Mouse (Mus musculus) spleen, adult 18-20 months (tissue): ENCODE measurements around the gene Hoxb8.
A peak's percentile ranks its signal among the peaks of the same experiment; 100 is the strongest.

Experiments
- DNase-seq, 2 experiments: peaks; one replicate each; pipeline ENCODE4 v3.0.0; 2022; ENCODE audit warnings: mixed read lengths in 2 of 2

The Hoxb8 gene

DNA sequence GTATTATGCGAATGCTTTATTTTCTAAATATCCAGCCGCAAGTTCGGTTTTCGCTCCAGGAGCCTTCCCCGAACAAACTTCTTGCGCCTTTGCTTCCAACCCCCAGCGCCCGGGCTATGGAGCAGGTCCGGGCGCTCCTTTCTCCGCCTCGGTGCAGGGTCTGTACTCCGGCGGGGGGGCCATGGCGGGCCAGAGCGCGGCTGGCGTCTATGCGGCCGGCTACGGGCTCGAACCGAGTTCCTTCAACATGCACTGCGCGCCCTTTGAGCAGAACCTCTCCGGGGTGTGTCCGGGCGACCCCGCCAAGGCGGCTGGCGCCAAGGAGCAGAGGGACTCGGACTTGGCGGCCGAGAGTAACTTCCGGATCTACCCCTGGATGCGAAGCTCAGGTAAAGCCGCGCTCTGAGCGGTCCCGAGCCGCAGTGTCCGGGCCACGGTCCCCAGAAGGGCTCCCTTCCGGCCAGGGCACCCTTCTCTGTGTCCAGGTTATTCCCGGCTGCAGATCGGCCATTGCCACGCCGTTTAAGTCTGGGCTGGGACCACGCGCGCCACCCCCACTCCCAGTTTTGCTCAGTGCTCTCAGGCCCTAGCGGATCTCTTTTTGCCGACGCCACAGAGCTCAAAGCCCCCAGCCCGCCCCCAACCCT lies 5.2 kb downstream of the Hoxb8 start:
- DNase-seq, result peak in 1 of 2 experiments; percentile 22

DNA sequence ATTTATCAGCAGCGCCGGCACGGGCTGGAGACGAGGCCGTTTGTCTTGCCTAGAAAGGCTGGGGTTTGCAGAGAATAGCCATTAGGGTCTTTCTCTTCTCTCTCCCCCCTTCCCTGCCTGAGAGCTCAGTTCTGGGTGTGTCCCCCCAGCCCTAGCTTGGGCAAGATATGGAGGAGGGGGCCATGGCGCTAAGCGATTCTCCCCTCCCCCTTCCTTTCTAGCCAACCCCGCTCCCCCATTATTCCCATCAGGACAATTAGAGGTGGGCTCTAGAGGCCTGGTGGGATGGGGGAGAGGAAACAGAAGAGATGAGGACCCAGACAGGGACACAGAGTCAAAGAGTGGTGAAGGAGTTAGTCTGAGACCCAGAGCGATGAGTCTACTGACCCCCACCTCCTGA lies 5.7 kb downstream of the Hoxb8 start:
- no peak for DNase-seq

DNA sequence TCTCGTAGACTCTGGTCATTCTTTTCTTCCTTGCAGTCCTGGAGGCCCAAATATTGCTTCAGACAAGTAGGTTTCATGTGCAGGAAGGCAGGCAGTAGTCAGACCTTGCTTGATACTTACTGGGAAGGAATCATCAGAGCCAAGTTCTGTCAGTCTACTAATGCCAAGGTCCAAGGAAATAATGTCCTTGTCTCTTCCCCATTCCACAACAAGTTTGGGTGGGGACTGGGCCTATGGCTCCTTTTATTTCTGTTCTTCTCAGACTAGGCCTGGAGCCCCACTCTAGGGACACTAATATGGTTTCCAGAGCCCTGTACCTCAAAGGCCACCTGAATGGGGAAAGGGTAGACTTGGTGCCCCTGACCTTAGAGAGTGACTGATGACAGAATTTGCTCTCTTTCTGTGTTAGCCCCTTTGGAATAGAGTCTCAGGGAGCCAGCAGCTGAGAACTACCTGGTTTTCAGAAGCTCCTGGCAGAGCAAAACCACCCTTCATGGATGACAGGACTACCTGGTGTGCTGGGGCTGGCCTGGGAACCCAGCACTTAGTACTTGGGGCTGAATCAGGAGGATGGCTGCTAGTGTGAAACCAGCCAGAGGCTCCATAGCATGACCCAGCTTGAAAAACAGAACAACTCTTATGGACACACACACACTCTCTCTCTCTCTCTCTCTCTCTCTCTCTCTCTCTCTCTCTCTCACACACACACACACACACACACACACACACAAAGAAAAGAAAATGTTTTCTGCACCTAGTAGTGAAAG lies 6.9 kb downstream of the Hoxb8 start:
- no peak for DNase-seq

DNA sequence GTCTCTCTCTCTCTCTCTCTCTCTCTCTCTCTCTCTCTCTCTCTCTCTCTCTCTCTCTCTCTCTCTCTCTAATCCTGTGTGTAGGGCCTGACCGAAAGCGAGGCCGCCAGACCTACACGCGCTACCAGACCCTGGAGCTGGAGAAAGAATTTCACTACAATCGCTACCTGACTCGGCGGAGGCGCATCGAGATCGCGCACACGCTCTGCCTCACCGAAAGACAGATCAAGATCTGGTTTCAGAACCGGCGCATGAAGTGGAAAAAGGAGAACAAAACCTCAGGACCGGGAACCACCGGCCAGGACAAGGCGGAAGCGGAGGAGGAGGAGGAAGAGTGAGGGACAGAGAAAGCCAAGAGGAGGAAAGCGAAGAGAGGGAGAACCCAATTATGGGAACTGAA lies 7.6 kb downstream of the Hoxb8 start:
- no peak for DNase-seq

DNA sequence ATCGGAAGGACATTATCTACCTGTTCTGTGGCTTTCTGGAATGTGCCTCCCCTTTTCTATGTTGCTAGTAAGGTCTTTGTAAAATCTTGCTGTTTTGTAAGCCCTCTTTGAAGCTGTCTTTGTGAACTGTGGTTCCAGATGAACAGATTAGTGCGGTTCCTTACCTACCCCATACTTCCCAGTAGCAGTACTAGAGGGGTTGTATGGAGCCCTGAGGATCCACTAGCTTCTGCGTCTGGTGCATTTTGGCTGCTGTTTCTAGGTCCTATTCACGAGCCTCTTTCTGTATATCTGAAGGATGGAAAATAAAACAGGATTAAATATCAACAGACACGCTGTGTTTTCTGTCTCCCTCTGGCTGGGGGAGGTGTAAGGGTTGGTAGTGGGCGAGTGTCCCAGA lies 8.1 kb downstream of the Hoxb8 start:
- no peak for DNase-seq

DNA sequence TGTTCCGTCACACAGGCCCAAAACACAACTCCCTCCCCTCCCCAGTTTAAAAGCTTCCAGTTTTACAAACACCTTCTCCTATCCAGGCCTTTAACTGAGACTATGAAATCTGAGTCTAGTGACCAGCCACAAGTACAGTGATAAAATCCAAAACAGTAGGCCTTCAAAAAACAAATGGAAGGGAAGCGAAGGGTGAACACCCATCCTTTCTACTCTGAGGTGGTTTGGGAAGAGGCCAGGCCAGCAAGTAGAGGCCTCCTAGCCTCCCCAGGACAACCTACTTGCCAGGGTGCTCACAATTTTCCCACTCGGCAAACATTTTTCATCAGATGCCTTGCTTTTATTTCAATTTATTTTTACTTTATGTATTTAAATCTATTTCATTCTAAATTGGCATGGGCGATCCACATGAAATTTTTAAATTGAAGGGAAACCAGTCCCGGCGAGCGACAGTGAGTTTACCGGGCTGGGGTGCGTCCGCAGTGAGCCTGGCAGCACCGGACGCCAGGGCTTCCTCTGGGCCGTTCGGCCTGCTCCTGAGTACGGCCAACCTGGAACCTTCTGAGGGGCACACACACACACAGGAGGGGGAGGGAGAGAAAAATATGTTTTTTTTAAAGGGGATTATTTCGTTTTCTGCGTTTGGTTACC lies 9.1 kb downstream of the Hoxb8 start:
- DNase-seq, result no peak

DNA sequence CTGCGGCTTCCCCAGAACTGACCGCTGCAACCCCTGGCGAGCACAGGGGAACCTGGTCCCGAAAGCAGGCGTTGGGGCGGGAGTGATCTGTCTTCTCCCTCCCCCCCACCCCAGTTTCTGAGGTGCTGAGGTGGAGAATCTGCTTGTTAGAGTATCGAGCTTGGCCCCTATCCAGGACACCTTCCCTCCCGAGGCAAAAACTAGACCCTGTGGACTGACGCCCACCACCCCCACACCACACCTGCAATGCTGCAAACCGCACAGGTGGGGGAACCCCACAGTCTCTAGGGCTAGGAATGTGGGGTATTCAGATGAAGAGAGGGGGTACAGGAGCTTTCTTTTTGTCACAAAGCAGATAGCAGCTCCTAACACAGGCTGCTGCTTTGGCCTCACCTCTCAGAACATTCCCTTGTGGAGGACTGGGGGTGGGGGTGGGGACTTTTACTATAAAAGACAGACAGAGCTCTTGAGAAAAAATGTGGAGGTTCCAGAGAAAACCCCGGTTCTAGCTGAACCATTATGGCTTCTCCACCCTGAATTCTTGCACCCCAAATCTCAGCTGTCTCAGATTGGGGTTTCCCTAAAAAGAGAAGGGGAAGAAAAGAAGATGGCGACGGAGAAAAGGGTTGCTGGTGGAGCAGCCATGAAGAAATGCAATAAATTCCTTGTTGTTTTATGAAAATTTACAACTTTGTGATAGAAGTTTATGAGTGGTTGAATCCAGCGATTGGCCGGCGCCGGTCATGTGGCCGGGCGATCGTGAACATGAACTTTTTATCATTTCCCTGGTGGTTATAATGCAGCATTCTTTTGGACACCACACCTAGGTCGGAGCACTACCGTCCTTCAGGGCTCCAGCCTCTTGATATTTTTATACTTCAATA lies 10.2 kb downstream of the Hoxb8 start, which contains the start of gene Hoxb6:
TSS of gene Hoxb6 (plus strand) at position 796 of the 884 bp plus-strand sequence.
- no peak for DNase-seq

DNA sequence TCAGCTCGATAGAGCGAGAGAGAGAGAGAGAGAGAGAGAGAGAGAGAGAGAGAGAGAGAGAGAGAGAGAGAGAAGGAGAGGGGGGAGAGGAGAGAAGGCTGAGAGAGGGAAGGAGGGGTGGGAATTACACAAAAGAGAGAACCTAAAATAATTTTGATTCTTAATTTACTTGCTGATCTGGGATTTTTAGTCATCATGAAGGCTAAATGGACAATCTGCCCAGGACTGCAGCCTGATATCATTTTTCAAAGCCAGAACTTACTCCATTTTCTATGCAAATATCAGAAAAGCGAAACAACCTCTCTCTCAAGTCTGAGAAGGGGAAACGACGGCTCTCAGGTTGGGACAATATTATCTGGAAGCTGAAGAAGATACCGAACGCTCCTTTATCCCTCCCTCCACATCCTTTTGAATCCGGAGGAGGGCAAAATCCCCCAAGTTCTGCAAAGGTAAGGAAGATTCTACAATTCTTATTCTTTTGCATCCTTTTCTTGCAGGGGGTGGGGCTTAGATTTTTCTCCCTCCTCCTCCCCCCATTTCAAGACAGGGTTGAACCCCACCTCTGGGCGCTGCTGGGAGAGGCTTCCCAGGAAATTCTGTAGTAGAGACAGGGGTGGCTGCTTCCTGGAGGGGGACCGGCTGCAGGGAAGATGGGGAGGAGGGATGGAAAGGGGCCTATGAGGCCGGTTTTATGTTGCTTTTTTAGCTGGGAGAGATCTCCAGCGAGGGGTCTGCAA lies 11.0 kb downstream of the Hoxb8 start:
- no peak for DNase-seq

DNA sequence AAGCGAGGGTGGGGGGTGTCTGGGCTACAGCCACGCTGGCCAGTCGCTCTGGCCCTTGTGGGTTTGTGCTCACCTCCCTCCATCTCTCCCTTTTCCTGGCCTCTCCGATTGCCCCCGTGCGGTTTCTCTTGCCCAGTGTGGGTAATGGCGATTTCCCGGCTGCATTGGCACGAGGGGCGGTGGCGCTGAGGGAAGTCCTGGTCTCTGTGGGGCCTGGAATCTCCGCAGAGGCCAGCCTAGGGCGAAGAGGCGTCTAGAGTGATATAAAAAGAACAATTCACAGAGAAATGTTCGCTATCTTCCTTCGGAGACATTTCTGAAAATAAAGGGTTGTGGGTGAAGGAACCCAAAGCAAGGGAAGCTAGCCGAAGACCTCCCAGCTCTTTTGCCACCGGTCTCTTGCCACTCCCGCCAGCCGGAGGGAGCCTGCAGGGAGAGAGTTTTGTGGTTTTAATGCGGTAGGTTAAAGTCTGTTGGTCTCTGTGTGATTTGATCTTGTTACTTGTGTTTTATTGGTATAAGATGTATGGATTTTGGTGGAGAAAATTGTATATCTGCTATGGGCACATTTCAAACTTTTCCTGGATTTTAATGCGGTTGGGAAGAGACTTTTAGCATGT lies 11.7 kb downstream of the Hoxb8 start:
- DNase-seq, result no peak

DNA sequence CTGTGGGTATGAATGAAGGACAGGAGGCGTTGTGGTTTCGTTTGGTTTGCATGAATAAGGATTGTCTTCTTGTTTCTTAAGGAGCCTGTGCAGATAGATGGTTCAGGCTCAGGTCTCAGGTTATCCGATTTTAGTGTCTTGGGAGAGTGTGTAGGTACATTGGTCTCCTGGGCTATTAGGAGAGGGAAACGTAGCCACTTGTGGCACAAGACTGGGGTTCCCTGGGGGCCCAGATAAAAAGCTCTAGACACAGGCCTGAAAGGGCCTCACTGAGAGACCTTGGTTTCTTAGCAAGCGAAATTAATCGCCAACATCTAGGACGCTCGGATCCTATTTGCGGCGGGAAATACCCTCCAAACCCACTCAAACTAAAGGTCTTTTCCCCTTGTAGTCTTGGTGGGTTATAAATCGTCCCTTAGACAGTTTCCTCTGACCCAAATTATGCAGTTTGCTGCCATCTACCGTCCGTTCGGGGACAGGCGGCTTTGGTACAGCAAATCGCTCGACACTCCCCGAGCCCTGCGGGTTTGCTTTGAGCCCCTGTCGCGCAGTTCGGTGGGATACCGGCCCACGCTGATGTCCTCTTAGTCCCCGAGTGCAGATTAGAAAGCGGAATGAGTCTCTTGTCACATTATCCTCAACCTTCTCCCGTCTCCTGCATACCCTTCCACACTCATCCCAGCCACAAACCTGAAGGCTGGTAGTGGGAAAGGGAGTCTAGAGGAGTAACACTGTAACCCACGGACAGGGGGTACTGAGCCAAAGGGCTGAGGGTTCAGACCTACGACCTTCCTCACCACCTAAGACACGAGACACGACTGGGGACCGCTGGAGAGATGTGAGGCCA lies 12.8 kb downstream of the Hoxb8 start:
- DNase-seq, result peak; percentile 53 to 78

DNA sequence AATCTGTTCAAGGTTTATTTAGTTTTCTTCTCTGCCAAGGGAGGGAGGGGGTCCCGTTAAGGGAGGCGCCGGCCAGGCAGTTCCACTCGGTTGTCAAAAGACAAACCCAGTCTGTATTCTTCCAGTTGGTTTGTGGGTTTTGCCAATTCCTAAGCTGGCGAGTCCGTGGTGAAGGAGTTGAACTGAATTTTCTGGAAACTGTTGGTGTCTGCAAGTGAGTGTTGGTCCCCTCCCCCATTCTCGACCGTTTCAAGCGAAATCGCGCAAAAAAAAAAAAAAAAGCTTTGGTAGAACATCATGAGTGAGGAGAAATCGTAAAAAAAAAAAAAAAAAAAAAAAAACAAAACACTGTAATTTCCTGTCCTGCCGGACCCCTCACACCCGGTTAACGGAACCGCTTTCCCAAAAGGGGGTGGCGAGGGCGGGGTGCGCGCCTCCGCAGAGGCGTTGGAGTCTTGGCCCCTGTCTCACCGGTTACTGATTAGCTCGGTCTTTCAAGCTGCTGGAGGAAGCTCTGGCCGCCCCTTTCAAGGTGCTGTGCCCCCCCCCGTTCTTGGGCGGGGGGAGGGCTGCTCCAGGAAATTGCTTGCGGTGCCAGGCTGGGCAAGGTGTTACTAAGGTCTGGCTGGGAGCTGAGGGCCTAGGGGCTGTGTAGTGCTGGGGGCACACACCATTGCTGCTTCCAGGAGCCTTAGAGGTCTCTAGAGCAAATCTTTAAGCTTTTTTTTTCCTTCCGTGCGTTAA lies 13.6 kb downstream of the Hoxb8 start:
- no peak for DNase-seq

DNA sequence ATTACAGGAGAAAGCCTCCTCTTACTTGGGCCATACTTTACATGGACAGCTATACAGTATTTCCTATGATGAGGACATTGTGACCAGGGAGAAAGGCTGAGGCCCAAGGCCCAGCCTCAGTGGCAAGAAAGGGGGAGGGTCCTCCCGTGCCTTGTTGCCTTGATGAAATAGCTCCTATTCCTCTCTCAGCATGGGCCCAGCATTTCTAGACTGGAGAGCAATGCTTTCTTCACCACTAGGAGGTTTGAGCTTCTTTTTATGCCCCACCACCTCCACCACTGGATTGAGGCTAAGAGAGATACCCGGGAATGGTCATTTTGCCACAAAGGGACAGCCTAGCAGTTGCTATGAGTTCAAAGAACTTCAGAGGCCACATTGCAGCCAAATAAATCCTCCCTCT lies 15.3 kb downstream of the Hoxb8 start:
- DNase-seq, result no peak

DNA sequence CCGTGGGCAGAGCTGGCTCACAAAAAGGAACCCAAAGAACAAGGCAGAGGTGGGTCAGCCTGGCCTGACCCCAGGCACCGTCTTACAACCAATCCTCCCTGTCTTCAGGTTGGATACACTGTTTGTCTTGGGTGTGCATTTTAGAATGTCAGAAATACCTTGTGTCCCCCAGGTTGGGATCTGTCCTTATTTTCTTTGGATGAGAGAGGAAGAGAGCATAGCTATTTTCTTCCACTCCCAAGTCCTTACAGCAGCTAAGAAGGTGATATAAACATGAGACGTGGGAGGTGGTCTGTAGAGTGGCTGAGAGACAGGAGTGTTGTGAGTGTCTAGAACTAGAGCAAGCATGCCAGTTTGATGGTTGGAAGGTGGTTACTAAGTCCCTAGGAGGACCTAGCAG lies 15.7 kb downstream of the Hoxb8 start:
- DNase-seq, result no peak

DNA sequence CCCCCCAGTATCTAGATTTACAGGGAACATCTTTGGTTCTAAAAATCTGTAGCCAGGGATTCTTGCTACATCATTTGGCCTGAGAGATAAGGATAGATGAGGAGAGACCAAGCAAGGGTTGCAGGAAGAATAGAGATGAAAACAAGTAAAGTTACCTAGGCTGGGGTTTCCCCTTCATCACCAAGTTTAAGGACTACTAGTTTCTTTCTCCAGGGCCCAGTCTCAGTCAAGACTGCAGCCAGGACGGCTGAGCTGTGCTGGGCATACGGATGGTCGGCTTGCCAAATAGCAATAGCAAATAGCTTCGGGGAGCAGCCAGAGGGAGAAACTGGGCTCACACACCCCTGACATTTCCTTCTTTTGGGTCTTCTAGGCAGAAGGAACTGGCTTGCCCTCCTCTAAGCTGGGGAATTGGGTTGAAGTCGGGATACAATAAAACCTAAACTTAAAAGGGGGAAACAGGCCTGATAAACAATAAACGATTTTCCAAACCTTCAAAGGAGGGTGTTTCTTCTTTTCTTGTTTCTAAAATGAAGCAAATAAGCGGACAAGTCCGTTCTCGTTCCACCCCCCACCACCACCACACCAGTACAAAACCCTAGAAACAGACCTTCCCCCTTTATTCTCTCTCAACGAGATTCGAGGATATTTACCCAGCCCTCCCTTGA lies 16.4 kb downstream of the Hoxb8 start:
- no peak for DNase-seq

DNA sequence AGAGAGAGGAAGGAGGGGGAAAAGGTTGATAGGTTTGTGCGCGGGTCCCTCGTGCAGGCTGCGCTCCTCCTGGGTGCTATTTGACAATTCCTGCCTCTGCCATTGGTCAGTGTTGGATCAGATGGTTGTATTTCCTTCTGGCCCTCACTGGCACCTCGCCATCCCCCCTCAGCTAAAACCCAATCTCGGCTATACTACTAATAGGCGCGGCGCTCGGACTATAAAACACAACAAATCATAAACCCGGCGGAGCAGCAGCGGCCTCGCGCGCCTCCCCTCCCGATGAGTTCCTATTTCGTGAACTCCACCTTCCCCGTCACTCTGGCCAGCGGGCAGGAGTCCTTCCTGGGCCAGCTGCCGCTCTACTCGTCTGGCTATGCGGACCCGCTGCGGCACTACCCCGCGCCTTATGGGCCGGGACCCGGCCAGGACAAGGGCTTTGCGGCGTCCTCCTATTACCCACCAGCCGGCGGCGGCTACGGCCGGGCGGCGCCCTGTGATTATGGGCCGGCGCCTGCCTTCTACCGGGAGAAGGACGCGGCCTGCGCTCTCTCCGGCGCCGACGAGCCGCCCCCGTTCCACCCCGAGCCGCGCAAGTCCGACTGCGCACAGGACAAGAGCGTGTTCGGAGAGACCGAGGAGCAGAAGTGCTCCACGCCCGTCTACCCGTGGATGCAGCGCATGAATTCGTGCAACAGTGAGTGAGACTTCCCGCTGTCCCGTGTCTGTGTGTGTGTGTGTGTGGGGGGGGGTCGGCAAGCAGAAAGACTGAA lies 17.4 kb downstream of the Hoxb8 start:
- DNase-seq, result no peak

DNA sequence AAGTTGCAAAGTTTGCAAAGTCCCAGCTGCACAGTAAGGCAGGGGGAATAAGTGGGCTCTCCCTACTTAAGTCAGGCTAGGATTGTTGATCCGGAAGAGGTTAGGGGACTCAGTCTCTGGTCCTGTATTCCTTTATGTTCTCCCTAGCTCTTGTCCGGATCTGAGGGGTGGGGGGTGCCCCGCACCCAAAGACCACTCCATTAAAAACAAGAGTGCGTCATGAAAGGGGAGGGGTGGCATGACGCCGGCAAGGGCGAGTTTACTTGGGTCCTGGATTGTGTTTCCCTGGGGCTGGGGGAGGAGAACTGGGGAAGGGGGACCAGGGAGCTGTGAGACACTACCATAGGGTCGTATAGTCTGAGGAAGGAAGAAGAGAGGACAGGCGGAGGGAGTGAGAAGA lies 18.1 kb downstream of the Hoxb8 start:
- no peak for DNase-seq

DNA sequence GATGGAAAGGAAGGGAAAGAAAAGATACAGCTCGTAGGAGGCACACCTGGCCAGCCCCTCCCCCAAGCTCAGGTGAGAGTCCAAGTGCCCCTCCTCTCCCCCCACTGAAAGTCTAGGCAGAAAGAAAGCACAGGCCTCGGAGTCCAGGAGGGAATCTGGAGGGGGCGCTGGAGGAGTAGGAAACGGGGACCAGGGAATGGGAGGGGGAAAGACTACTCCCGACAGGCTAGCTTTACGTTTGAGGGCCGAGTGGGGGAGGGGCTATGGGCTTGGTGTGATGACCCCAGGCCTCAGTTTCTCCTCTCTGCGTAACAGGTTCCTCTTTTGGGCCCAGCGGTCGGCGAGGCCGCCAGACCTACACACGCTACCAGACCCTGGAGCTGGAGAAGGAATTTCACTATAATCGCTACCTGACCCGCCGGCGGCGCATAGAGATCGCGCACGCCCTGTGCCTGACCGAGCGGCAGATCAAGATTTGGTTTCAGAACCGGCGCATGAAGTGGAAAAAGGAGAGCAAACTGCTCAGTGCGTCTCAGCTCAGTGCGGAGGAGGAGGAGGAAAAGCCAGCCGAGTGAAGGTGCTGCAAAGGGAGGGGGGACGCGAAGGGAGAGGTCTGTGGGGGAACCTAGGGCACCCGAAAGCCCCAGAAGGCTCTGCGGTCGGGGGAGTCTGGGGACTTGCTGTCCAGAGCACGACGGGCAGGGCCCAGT lies 18.8 kb downstream of the Hoxb8 start:
- no peak for DNase-seq

DNA sequence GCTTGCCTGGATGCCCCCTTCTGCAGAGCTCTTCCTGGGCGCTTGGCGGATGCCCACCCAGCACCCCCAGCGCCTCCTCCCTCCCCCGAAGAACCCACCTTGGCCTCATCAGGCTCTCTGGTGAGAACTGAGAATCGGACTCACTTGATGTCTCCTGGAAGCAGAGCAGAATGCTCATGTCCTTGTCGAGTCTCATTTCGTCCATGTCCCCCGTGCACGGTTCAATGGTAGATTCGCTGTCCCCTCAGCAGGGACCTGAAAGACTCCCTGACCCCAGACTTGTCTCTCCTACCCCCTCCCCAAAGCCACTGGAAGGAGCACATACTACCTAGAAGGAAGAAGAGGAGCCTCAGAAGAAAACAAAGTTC lies 19.3 kb downstream of the Hoxb8 start:
- no peak for DNase-seq
